Mouse (Mus musculus) CH12.LX (cell line): Measurements from ENCODE around the gene Pcbd2. TPM values are rescaled to one million over a fixed set of nuclear protein-coding genes. Genes with fewer than 3 reads are reported as not detected.

Experiments used
- DNase-seq: peaks from one replicate; pipeline ENCODE4 v3.0.0-alpha.2; 2013; ENCODE audit errors: extremely low read depth
- H3K27ac ChIP-seq: 2 replicates; pipeline ENCODE4 v1.5.1; 2012; ENCODE audit warnings: low read depth, mild to moderate bottlenecking, control low read depth, moderate library complexity; ENCODE audit not compliant: insufficient read depth
- H3K27me3 ChIP-seq: replicated peaks from 2 replicates; pipeline ENCODE3; 2012; ENCODE audit warnings: inconsistent platforms
- H3K36me3 ChIP-seq, 2 experiments: replicated peaks in 1 of 2; 2 replicates each; pipeline versions ENCODE3 to v1.6.1; 2012; ENCODE audit warnings: inconsistent platforms in 1 of 2, low read length in 1 of 2, mild to moderate bottlenecking in 1 of 2, mixed read lengths in 1 of 2, moderate library complexity in 1 of 2; ENCODE audit not compliant: control insufficient read depth in 1 of 2, insufficient read depth in 1 of 2
- H3K4me1 ChIP-seq, 2 experiments: 2 replicates each; pipeline ENCODE4 v1.6.1; 2012; ENCODE audit warnings: inconsistent platforms in 1 of 2, moderate library complexity in 1 of 2; ENCODE audit not compliant: insufficient read depth in 2 of 2, control insufficient read depth in 1 of 2
- H3K4me2 ChIP-seq: 2 replicates; pipeline ENCODE4 v1.6.1; 2012; ENCODE audit warnings: low read depth, mild to moderate bottlenecking, control low read depth; ENCODE audit not compliant: poor library complexity, insufficient read depth, severe bottlenecking
- H3K4me3 ChIP-seq, 3 experiments: fragments of 150-350 bp in 1 of 3; sonication (generic) in 1 of 3; replicated peaks in 1 of 3; 2 replicates each; pipeline versions ENCODE3 to v1.5.1; 2011 to 2012; ENCODE audit warnings: low read depth in 2 of 3, low read length in 2 of 3, mild to moderate bottlenecking in 2 of 3, moderate library complexity in 2 of 3, control low read depth in 1 of 3, improper control_type of control experiment in 1 of 3, inconsistent platforms in 1 of 3, mixed read lengths in 1 of 3; ENCODE audit not compliant: poor library complexity in 1 of 3
- H3K79me2 ChIP-seq: replicated peaks from 2 replicates; pipeline ENCODE4 v1.6.1; 2012; ENCODE audit warnings: mild to moderate bottlenecking, moderate library complexity; ENCODE audit not compliant: control insufficient read depth, poor library complexity, insufficient read depth, severe bottlenecking; ENCODE audit errors: extremely low read depth
- H3K9ac ChIP-seq: 2 replicates; pipeline ENCODE4 v1.6.1; 2012; ENCODE audit warnings: low read depth, mild to moderate bottlenecking, control low read depth, moderate library complexity; ENCODE audit not compliant: insufficient read depth
- H3K9me3 ChIP-seq: replicated peaks from 2 replicates; pipeline ENCODE3; 2012; ENCODE audit warnings: low read length, inconsistent platforms, mixed read lengths
- BHLHE40 ChIP-seq: IDR thresholded peaks from 2 replicates; pipeline ENCODE4 v1.6.1; 2011; ENCODE audit warnings: mild to moderate bottlenecking, low read depth, low read length, improper control_type of control experiment
- E2F4 ChIP-seq: IDR thresholded peaks from 2 replicates; pipeline ENCODE4 v1.6.1; 2011; ENCODE audit warnings: low read depth, low read length, improper control_type of control experiment; ENCODE audit not compliant: insufficient replicate concordance
- HCFC1 ChIP-seq: IDR thresholded peaks from 2 replicates; pipeline ENCODE4 v1.6.1; 2012; ENCODE audit warnings: low read depth, mild to moderate bottlenecking, inconsistent platforms, low read length, improper control_type of control experiment
- JUND ChIP-seq: conservative IDR thresholded peaks from 2 replicates; pipeline ENCODE4 v1.6.1; 2011; ENCODE audit warnings: low read depth, low read length, improper control_type of control experiment
- KAT2A ChIP-seq: IDR thresholded peaks from 2 replicates; pipeline ENCODE4 v1.6.1; 2012; ENCODE audit warnings: low read length, improper control_type of control experiment, inconsistent platforms; ENCODE audit not compliant: insufficient replicate concordance
- MAZ ChIP-seq: IDR thresholded peaks from 2 replicates; pipeline ENCODE4 v1.6.1; 2012; ENCODE audit warnings: low read depth, mild to moderate bottlenecking, inconsistent platforms, low read length, improper control_type of control experiment, moderate library complexity
- MYC ChIP-seq: IDR thresholded peaks from 2 replicates; pipeline ENCODE4 v1.6.1; 2011; ENCODE audit warnings: low read depth, mild to moderate bottlenecking, improper control_type of control experiment, low read length
- NELFE ChIP-seq: IDR thresholded peaks from 2 replicates; pipeline ENCODE4 v1.6.1; 2011; ENCODE audit warnings: low read depth, low read length, improper control_type of control experiment
- PAX5 ChIP-seq: IDR thresholded peaks from 2 replicates; pipeline ENCODE4 v1.6.1; 2012; ENCODE audit warnings: low read length, inconsistent platforms, mixed read lengths
- RAD21 ChIP-seq: IDR thresholded peaks from 2 replicates; pipeline ENCODE4 v1.6.1; 2011; ENCODE audit warnings: low read depth, mild to moderate bottlenecking, low read length, improper control_type of control experiment, moderate library complexity
- RCOR1 ChIP-seq: conservative IDR thresholded peaks from 2 replicates; pipeline ENCODE4 v1.6.1; 2012; ENCODE audit warnings: low read depth, mild to moderate bottlenecking, inconsistent platforms, low read length, improper control_type of control experiment
- SIN3A ChIP-seq: IDR thresholded peaks from 2 replicates; pipeline ENCODE4 v1.6.1; 2012; ENCODE audit warnings: low read length, improper control_type of control experiment, inconsistent platforms
- TBP ChIP-seq: conservative IDR thresholded peaks from 2 replicates; pipeline ENCODE4 v1.6.1; 2011; ENCODE audit warnings: low read depth, low read length, improper control_type of control experiment
- TCF12 ChIP-seq: IDR thresholded peaks from 2 replicates; pipeline ENCODE4 v1.6.1; 2014; ENCODE audit warnings: low read depth, mild to moderate bottlenecking, inconsistent platforms, low read length, improper control_type of control experiment
- USF2 ChIP-seq: conservative IDR thresholded peaks from 2 replicates; pipeline ENCODE4 v1.6.1; 2011; ENCODE audit warnings: low read depth, low read length, improper control_type of control experiment
- ZKSCAN1 ChIP-seq: IDR thresholded peaks from 2 replicates; pipeline ENCODE4 v1.6.1; 2012; ENCODE audit warnings: low read depth, inconsistent platforms, low read length, improper control_type of control experiment, borderline replicate concordance
- ZMIZ1 ChIP-seq: IDR thresholded peaks from 2 replicates; pipeline ENCODE4 v1.6.1; 2012; ENCODE audit warnings: low read depth, mild to moderate bottlenecking, inconsistent platforms, low read length, improper control_type of control experiment
- ZNF384 ChIP-seq: IDR thresholded peaks from 2 replicates; pipeline ENCODE4 v1.6.1; 2012; ENCODE audit warnings: low read depth, low read length, improper control_type of control experiment, inconsistent platforms
- dilution Hi-C: fragments of 300-500 bp; cut with MboI; formaldehyde crosslinking; loops from 2 replicates; pipeline ENCODE4 v1.14.3; 2020; ENCODE audit warnings: low sequenced_read_pairs; ENCODE audit not compliant: extremely low pct_unique_long_range_greater_than_20kb, extremely low pct_ligation_motif_present
- in situ Hi-C: fragments of 300-500 bp; cut with MboI; formaldehyde crosslinking; loops from 3 replicates; pipeline ENCODE4 v1.14.3; 2019; ENCODE audit warnings: low sequenced_read_pairs, low pct_ligation_motif_present, low pct_unique_long_range_greater_than_20kb, mixed read lengths
- polyA plus RNA-seq: library from polyadenylated mRNA; unstranded; fragments of >175 nt; gene quantifications from 2 replicates; pipeline ENCODE4 v1.2.1, GENCODE M21; 2012; ENCODE audit warnings: low read depth; ENCODE audit not compliant: insufficient read length
- total RNA-seq, 2 experiments: library from RNA; depleted of rRNA; stranded (reverse); fragments of 300-350 nt in 1 of 2; fragments of >200 nt in 1 of 2; gene quantifications; 2 replicates each; pipeline ENCODE4 v1.2.3; 2012 to 2014

Gene Pcbd2
- total and polyA plus RNA-seq, 3 experiments, result 20.6 to 44.9 (median 32.1) TPM

- dilution Hi-C loops, result no loop called here
- no peak for TF ChIP-seq BHLHE40
- TF ChIP-seq USF2, result no peak
- TF ChIP-seq HCFC1, result no peak
- no peak for TF ChIP-seq KAT2A
- TF ChIP-seq, all 38 proteins: peak for 0
Observed at GRCm38 (mm10) chr13:55742306-55742705, 15.1 kb downstream of the Pcbd2 start.

DNA sequence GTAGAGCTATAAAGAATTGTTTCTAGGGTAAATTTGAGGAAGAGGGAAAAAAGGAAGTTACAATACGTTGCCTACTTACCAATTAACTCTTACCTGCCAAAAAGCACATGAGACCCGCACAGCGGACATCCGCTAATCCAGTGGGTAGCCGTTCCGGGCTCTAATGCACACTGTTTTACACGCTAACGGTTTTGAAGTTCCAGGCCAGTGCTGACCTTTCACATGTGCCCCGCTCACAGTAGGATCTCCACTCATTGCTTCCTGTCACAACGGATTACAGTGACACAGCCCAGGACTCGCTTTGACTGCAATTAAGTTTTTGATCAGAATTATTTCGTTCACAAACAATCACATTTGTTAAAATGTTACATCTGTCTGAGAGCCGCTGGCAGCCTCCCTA lies 27.2 kb downstream of the Pcbd2 start:
- Histone ChIP-seq H3K27me3 (no peaks in the 10 kb centered on the region), H3K4me1 (no peaks in the 10 kb centered on the region), H3K27ac (no peak overlapping the region), H3K9ac (no peak overlapping the region), H3K4me2 (no peak overlapping the region), H3K4me3 (no peak overlapping the region), H3K36me3 (peaks cover 0 to 10% of the 10 kb centered on the region in 2 experiments), H3K79me2 (no peaks in the 10 kb centered on the region), H3K9me3 (no peaks in the 10 kb centered on the region)
- TF ChIP-seq MYC, result no peak
- TF ChIP-seq ZNF384, result no peak
- no peak for TF ChIP-seq USF2
- TF ChIP-seq JUND, result no peak
- no peak for TF ChIP-seq TCF12
- dilution Hi-C loops, result no loop called here
- no peak for DNase-seq
- in situ Hi-C loops, result no loop called here

More at GRCm38 (mm10) chr13:55742306-55742705, 15.1 kb downstream of the Pcbd2 start:
- peaks cover 14% of the 10 kb centered on the region for H3K9me3 ChIP-seq
- no peak overlapping the region for H3K4me3 ChIP-seq
- in situ Hi-C loops, result no loop called here
- H3K27ac ChIP-seq, result no peak overlapping the region
- no peaks in the 10 kb centered on the region for H3K27me3 ChIP-seq
- no peaks in the 10 kb centered on the region for H3K79me2 ChIP-seq
- H3K36me3 ChIP-seq, result peaks cover 6 to 57% of the 10 kb centered on the region in 2 experiments
- no peak overlapping the region for H3K4me2 ChIP-seq
- H3K4me1 ChIP-seq, result no peaks in the 10 kb centered on the region
- H3K9ac ChIP-seq, result no peak overlapping the region
- DNase-seq, result no peak

DNA sequence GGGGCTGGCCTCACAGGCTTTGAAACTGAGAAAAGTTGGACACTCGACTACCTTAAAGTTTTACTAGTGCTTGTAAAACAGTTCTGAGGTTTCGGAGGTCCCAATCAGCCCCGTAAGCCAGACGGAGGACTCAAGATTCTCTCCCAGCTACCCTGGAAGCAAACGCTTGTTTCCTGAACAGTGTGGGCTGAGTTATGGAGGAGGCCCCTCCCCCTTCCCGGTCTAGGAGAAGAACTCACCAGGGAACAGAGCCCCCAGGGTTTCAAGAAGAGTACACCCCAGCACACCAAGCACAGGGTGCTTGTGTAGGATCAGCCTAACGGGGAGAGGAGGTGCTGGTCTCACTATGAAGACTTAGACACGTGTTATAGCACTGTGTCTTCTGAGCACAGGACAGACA lies 29.6 kb downstream of the Pcbd2 start:
- Histone ChIP-seq H3K4me2 (no peak overlapping the region), H3K36me3 (peaks cover 0 to 11% of the 10 kb centered on the region in 2 experiments), H3K9ac (no peak overlapping the region), H3K4me1 (no peaks in the 10 kb centered on the region), H3K9me3 (no peaks in the 10 kb centered on the region), H3K79me2 (no peaks in the 10 kb centered on the region), H3K4me3 (no peak overlapping the region), H3K27me3 (no peaks in the 10 kb centered on the region), H3K27ac (no peak overlapping the region)
- DNase-seq, result no peak
- TF ChIP-seq MAZ (no peak), RCOR1 (no peak), ZMIZ1 (no peak), RAD21 (no peak), MYC (no peak), NELFE (no peak), E2F4 (no peak), JUND (no peak), PAX5 (no peak), TBP (no peak), SIN3A (no peak), ZKSCAN1 (no peak)
- in situ Hi-C loops, result no loop called here
- dilution Hi-C loops, result no loop called here
